Mouse (Mus musculus): ENCODE measurements around the gene Tekt1. TPM values are rescaled to one million over a fixed set of nuclear protein-coding genes. Genes with fewer than 3 reads are reported as not detected.

Tekt1 gene
- total and polyA plus RNA-seq, 3 experiments = 0.08 TPM; not detected in 2

GRCm38 (mm10) chr11:72402017-72402416 lies 39.8 kb upstream of the Tekt1 start:
- Histone ChIP-seq H3K4me1 (ENCODE audit: control insufficient read depth in 1 of 2, insufficient read depth in 2 of 2) (no peaks in the 10 kb centered on the region), H3K27ac (ENCODE audit: insufficient read depth, low read depth) (no peak overlapping the region), H3K4me3 (replicated peaks in 1 of 3; ENCODE audit: low read depth in 2 of 3, low read length in 2 of 3, poor library complexity in 1 of 3) (no peak overlapping the region), H3K27me3 (replicated peaks) (peaks cover 93% of the 10 kb centered on the region), H3K9ac (ENCODE audit: insufficient read depth, low read depth) (no peak overlapping the region), H3K4me2 (ENCODE audit: insufficient read depth, low read depth, poor library complexity, severe bottlenecking) (no peak overlapping the region), H3K9me3 (replicated peaks; ENCODE audit: low read length) (peaks cover 7% of the 10 kb centered on the region), H3K79me2 (replicated peaks; ENCODE audit: control insufficient read depth, extremely low read depth, insufficient read depth, poor library complexity, severe bottlenecking) (no peaks in the 10 kb centered on the region), H3K36me3 (replicated peaks in 1 of 2; ENCODE audit: control insufficient read depth in 1 of 2, insufficient read depth in 1 of 2, low read length in 1 of 2) (no peaks in the 10 kb centered on the region)
- TF ChIP-seq CTCF (conservative IDR thresholded peaks at IDR 0.05 in 1 of 2, IDR thresholded peaks at IDR 0.05 in 1 of 2; ENCODE audit: low read depth in 2 of 2, low read length in 2 of 2) = no peak
- no peak for DNase-seq (ENCODE audit: extremely low read depth)
- in situ Hi-C loops (cut with MboI; ENCODE audit: low pct_ligation_motif_present, low pct_unique_long_range_greater_than_20kb, low sequenced_read_pairs) = no loop called here
- dilution Hi-C loops (cut with MboI; ENCODE audit: extremely low pct_ligation_motif_present, extremely low pct_unique_long_range_greater_than_20kb, low sequenced_read_pairs) = no loop called here

GRCm38 (mm10) chr11:72401068-72401467 lies 38.8 kb upstream of the Tekt1 start:
- no peak for DNase-seq (ENCODE audit: extremely low read depth)
- H3K4me1 ChIP-seq (ENCODE audit: control insufficient read depth in 1 of 2, insufficient read depth in 2 of 2) = no peaks in the 10 kb centered on the region
- no peak for TF ChIP-seq UBTF (IDR thresholded peaks at IDR 0.05; ENCODE audit: low read depth, low read length)
- H3K9me3 ChIP-seq (replicated peaks; ENCODE audit: low read length) = peaks cover 7% of the 10 kb centered on the region
- H3K4me2 ChIP-seq (ENCODE audit: insufficient read depth, low read depth, poor library complexity, severe bottlenecking) = no peak overlapping the region
- H3K27me3 ChIP-seq (replicated peaks) = peaks cover 95% of the 10 kb centered on the region
- no peaks in the 10 kb centered on the region for H3K36me3 ChIP-seq (replicated peaks in 1 of 2; ENCODE audit: control insufficient read depth in 1 of 2, insufficient read depth in 1 of 2, low read length in 1 of 2)
- H3K9ac ChIP-seq (ENCODE audit: insufficient read depth, low read depth) = no peak overlapping the region
- no peak overlapping the region for H3K27ac ChIP-seq (ENCODE audit: insufficient read depth, low read depth)
- in situ Hi-C loops (cut with MboI; ENCODE audit: low pct_ligation_motif_present, low pct_unique_long_range_greater_than_20kb, low sequenced_read_pairs) = no loop called here
- dilution Hi-C loops (cut with MboI; ENCODE audit: extremely low pct_ligation_motif_present, extremely low pct_unique_long_range_greater_than_20kb, low sequenced_read_pairs) = no loop called here
- H3K4me3 ChIP-seq (replicated peaks in 1 of 3; ENCODE audit: low read depth in 2 of 3, low read length in 2 of 3, poor library complexity in 1 of 3) = no peak overlapping the region
- H3K79me2 ChIP-seq (replicated peaks; ENCODE audit: control insufficient read depth, extremely low read depth, insufficient read depth, poor library complexity, severe bottlenecking) = no peaks in the 10 kb centered on the region

GRCm38 (mm10) chr11:72397811-72398525 lies 35.7 kb upstream of the Tekt1 start:
- no peaks in the 10 kb centered on the region for H3K36me3 ChIP-seq (replicated peaks in 1 of 2; ENCODE audit: control insufficient read depth in 1 of 2, insufficient read depth in 1 of 2, low read length in 1 of 2)
- H3K4me3 ChIP-seq (replicated peaks in 1 of 3; ENCODE audit: low read depth in 2 of 3, low read length in 2 of 3, poor library complexity in 1 of 3) = no peak overlapping the region
- no peak for DNase-seq (ENCODE audit: extremely low read depth)
- H3K4me1 ChIP-seq (ENCODE audit: control insufficient read depth in 1 of 2, insufficient read depth in 2 of 2) = no peaks in the 10 kb centered on the region
- in situ Hi-C loops (cut with MboI; ENCODE audit: low pct_ligation_motif_present, low pct_unique_long_range_greater_than_20kb, low sequenced_read_pairs) (no loop called here), dilution Hi-C loops (cut with MboI; ENCODE audit: extremely low pct_ligation_motif_present, extremely low pct_unique_long_range_greater_than_20kb, low sequenced_read_pairs) (no loop called here)
- H3K9ac ChIP-seq (ENCODE audit: insufficient read depth, low read depth) = no peak overlapping the region
- peaks cover 95% of the 10 kb centered on the region for H3K27me3 ChIP-seq (replicated peaks)
- H3K4me2 ChIP-seq (ENCODE audit: insufficient read depth, low read depth, poor library complexity, severe bottlenecking) = no peak overlapping the region
- H3K9me3 ChIP-seq (replicated peaks; ENCODE audit: low read length) = peaks cover 7% of the 10 kb centered on the region
- H3K79me2 ChIP-seq (replicated peaks; ENCODE audit: control insufficient read depth, extremely low read depth, insufficient read depth, poor library complexity, severe bottlenecking) = no peaks in the 10 kb centered on the region
- TF ChIP-seq SIN3A (IDR thresholded peaks at IDR 0.05; ENCODE audit: low read length) (no peak), CTCF (conservative IDR thresholded peaks at IDR 0.05 in 1 of 2, IDR thresholded peaks at IDR 0.05 in 1 of 2; ENCODE audit: low read depth in 2 of 2, low read length in 2 of 2) (no peak), RAD21 (IDR thresholded peaks at IDR 0.05; ENCODE audit: low read depth, low read length) (no peak), MEF2A (IDR thresholded peaks at IDR 0.05; ENCODE audit: borderline replicate concordance, low read depth, low read length) (no peak), MAFK (IDR thresholded peaks at IDR 0.05; ENCODE audit: insufficient replicate concordance, low read length) (no peak), JUN (IDR thresholded peaks at IDR 0.05; ENCODE audit: insufficient read depth, low read depth, low read length) (no peak), NELFE (IDR thresholded peaks at IDR 0.05; ENCODE audit: low read depth, low read length) (no peak), KAT2A (IDR thresholded peaks at IDR 0.05; ENCODE audit: insufficient replicate concordance, low read length) (no peak), MXI1 (IDR thresholded peaks at IDR 0.05; ENCODE audit: low read depth, low read length) (no peak), BHLHE40 (IDR thresholded peaks at IDR 0.05; ENCODE audit: low read depth, low read length) (no peak), POLR2AphosphoS2 (IDR thresholded peaks at IDR 0.05; ENCODE audit: low read depth, low read length) (no peak), ZC3H11A (IDR thresholded peaks at IDR 0.05; ENCODE audit: low read depth, low read length) (no peak)
- H3K27ac ChIP-seq (ENCODE audit: insufficient read depth, low read depth) = no peak overlapping the region

Data from CH12.LX (cell line).